Mouse (Mus musculus): ENCODE data around the gene Pik3cd.

Pik3cd gene

DNA sequence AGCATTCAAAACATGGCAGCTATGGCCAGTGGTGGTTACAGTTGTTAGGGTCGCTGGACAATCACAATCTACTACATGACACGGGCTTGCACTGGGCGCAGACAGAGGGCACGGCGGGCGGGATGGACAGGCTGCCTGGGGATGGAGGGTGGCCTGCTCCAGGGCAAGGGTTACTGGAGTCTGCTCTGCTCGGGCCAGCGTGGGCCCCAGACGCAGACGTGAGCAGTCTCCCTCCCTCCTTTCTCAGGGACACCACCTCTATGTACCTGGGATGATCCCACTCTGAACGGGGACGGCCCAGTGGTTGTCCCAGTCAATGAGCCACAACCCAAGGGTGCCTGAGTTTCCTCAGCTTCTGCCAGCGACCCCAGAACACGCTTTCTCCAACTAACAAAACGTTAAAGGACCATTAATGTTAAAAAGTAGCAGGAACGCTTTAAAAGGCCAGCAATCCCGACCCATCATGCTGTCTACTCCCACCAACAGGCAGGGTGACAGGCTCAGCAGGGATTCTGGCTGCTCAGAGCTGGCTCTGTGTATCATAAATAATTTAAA lies 22.6 kb upstream of the Pik3cd start:
- no peak for DNase-seq (ENCODE audit: low read depth, low spot score)

GRCm38 (mm10) chr4:149723855-149724731 lies 21.7 kb upstream of the Pik3cd start:
- no peak for DNase-seq (ENCODE audit: low read depth, low spot score)

- DNase-seq (ENCODE audit: low read depth, low spot score), result no peak
These were observed 20.6 kb upstream of the Pik3cd start for GRCm38 (mm10) chr4:149723021-149723390.

DNA sequence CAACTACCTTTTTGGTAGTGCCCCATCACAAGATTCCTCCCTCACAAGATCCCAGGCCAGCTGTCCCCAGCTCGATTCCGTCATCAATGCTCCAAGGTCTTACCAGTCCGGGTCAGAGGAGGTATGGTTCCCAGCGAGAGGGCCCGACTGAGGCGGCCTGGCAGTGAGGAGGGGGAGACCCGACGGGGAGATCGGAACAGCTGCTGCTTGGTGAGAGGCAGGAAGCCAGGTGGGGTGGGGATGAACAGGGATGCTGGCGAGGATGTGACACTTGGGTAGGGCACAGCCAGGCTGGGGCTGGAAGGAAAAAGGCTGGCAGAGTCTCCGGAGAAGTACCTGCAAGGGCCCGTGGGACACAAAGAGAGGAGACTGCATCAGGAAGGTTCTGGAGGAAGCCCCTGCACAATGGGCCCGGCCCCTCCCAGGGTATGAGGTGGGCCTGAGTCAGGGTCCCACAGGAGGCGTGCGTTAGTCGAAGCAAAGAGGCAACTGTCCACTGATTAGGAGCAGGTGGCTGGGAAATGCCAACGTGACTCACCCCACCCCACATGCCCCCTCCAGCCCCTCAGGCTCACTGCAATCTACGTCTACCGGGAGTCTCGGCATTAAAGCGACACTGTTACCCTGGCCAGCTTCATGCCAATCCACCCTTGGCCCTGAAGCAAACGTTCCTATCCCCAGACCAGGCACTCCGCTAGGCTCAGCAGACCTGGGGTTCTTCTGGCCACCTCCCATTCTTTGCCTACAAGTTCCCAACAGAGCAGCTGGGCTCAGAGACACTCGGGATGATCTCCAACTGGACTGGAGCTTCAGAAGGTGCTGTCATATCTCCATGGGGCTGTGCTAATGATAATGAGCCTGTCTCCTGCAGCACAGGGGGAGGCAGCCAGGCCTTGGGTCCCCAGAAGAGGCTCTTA lies 20.0 kb upstream of the Pik3cd start:
- no peak for DNase-seq (ENCODE audit: low read depth, low spot score)

GRCm38 (mm10) chr4:149721163-149721562 lies 18.8 kb upstream of the Pik3cd start:
- no peak for DNase-seq (ENCODE audit: low read depth, low spot score)

DNA sequence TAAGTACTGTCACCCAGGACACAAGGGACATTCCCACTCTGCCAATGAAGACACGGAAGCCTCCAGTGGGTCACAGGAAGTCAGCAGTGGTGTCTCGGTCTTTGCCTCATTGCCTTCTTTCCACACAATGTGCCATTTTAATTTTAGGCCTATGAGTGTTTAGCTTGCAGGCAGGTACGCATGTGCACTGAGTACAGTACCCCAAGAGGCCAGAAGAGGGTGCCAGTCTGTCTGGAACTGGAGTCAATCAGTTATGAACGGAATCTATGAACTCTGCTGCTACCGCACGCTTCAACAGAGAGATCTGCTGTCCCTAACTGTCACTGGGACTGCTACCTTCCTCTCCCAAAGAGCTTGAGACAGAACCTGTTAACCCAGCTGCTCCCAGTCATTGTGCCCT lies 17.3 kb upstream of the Pik3cd start:
- peak; percentile 50 for DNase-seq (ENCODE audit: low read depth, low spot score)

DNA sequence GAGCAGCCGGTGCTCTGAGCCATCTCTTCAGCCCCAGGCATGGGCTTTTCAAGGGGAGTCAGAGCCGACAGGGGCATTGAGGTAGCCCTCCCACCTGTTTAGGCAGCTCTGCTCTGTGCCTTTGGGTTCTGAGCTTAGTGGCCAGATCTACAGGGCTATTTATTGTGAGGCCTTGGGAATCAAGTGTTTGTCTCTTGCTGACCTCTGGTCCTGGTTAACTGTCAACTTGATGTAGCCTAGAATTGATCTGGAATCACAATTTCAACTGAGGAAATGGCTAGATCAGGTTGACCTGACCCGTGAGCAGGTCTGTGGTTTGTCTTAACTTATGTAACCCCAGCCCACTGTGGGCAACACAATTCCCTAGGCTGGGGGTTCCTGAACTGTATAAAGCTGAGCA lies 12.2 kb upstream of the Pik3cd start:
- DNase-seq (ENCODE audit: low read depth, low spot score), result no peak

- DNase-seq (ENCODE audit: low read depth, low spot score), result peak; percentile 54
These were observed 9.6 kb upstream of the Pik3cd start for GRCm38 (mm10) chr4:149711955-149712354.

- no peak for DNase-seq (ENCODE audit: low read depth, low spot score)
These were observed 9.1 kb upstream of the Pik3cd start for GRCm38 (mm10) chr4:149711485-149711884.

GRCm38 (mm10) chr4:149710510-149710909 lies 8.1 kb upstream of the Pik3cd start:
- DNase-seq (ENCODE audit: low read depth, low spot score), result peak; percentile 44

DNA sequence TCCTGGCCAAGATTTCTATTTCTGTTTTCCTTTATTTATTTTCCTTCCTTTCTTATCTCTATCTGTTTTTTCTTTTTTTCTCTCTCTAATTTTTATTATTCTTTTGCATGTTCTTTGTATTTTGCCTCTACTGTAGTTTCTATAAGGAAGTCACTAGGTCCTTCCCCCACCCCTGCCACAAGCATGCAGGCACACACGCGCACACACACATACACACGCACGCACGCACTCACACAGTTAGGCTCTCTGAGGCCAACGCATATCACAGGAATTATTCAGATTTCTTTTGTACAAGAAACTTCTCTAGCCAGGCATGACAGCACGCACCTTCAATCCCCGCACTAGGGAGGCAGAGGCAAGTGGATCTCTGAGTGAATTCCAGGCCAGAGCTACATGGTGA lies 3.6 kb upstream of the Pik3cd start:
- no peak for DNase-seq (ENCODE audit: low read depth, low spot score)

- no peak for DNase-seq (ENCODE audit: low read depth, low spot score)
These were observed 2.9 kb upstream of the Pik3cd start for GRCm38 (mm10) chr4:149705298-149705697.

GRCm38 (mm10) chr4:149701426-149702209 lies 753 bp downstream of the Pik3cd start:
- DNase-seq (ENCODE audit: low read depth, low spot score), result no peak

GRCm38 (mm10) chr4:149699953-149700352 lies 2.4 kb downstream of the Pik3cd start:
- no peak for DNase-seq (ENCODE audit: low read depth, low spot score)

GRCm38 (mm10) chr4:149698197-149698821 lies 4.1 kb downstream of the Pik3cd start:
- DNase-seq (ENCODE audit: low read depth, low spot score), result peak; percentile 65

- DNase-seq (ENCODE audit: low read depth, low spot score), result no peak
These were observed 4.7 kb downstream of the Pik3cd start for GRCm38 (mm10) chr4:149697506-149698196.

- DNase-seq (ENCODE audit: low read depth, low spot score), result peak; percentile 34
These were observed 6.0 kb downstream of the Pik3cd start for GRCm38 (mm10) chr4:149696189-149696971.

DNA sequence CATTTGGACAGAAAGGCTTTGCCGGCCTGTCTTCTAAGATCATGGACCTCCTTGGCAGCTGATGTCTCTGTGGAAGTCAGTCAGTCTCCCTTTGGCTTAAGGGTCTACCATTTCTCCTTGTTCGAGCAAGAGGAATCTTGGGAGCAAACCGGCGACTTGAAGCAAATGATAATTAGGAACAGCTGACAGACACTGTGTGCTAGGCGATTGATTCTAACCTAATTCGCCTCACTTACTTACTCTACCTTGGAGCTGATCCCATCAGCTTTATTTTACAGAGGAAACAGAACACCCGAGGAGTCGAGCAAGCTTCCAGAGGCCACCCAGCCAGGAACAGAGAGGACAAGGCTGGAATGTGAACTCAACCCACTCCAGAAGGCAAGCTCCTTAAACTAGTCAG lies 11.0 kb downstream of the Pik3cd start:
- DNase-seq (ENCODE audit: low read depth, low spot score), result no peak

- no peak for DNase-seq (ENCODE audit: low read depth, low spot score)
These were observed 11.5 kb downstream of the Pik3cd start for GRCm38 (mm10) chr4:149690828-149691280.
